Mouse (Mus musculus) MEL (cell line): ENCODE data around the gene Bcl2l1.

Experiments
- E2F4 ChIP-seq: IDR thresholded peaks from 2 replicates; pipeline ENCODE4 v1.6.1; 2011; ENCODE audit warnings: low read depth, low read length, improper control_type of control experiment, borderline replicate concordance
- MAX ChIP-seq: IDR thresholded peaks from 2 replicates; pipeline ENCODE4 v1.6.1; 2011; ENCODE audit warnings: low read length, improper control_type of control experiment
- NELFE ChIP-seq: IDR thresholded peaks from 2 replicates; pipeline ENCODE4 v1.6.1; 2011; ENCODE audit warnings: low read depth, low read length, improper control_type of control experiment
- POLR2A ChIP-seq, 2 experiments: IDR thresholded peaks; 2 replicates each; pipeline ENCODE4 v1.6.1; 2011 to 2012; ENCODE audit warnings: low read length in 2 of 2, mild to moderate bottlenecking in 2 of 2, control low read depth in 1 of 2, improper control_type of control experiment in 1 of 2, low read depth in 1 of 2, moderate library complexity in 1 of 2; ENCODE audit not compliant: control insufficient read depth in 1 of 2, insufficient read depth in 1 of 2, poor library complexity in 1 of 2
- RCOR1 ChIP-seq: IDR thresholded peaks from 2 replicates; pipeline ENCODE4 v1.6.1; 2012; ENCODE audit warnings: low read depth, mild to moderate bottlenecking, inconsistent platforms, low read length, improper control_type of control experiment
- ZNF384 ChIP-seq: IDR thresholded peaks from 2 replicates; pipeline ENCODE4 v1.6.1; 2012; ENCODE audit warnings: low read depth, mild to moderate bottlenecking, inconsistent platforms, low read length, improper control_type of control experiment

- TF ChIP-seq E2F4 (no peak), NELFE (no peak), ZNF384 (no peak), RCOR1 (no peak), POLR2A (IDR thresholded peaks at IDR 0.05; ENCODE audit: control insufficient read depth in 1 of 2, insufficient read depth in 1 of 2, low read depth in 1 of 2, low read length in 2 of 2, poor library complexity in 1 of 2) (no peak), MAX (no peak)
These were observed 45.8 kb downstream of the Bcl2l1 start for GRCm38 (mm10) chr2:152785446-152786350.
